Mouse (Mus musculus) G1E-ER4 (cell line): ENCODE measurements at regions not wholly inside any gene's neighbourhood (a gene's known extent, or its start where the extent isn't known, plus 50 kb on each side); places are given as distances from the start of the nearest gene placed in this dataset.

Experiments used
- GATA1 ChIP-seq: IDR thresholded peaks from one replicate; pipeline ENCODE4 v1.8.0; 2012; ENCODE audit warnings: low read length, inconsistent platforms

DNA sequence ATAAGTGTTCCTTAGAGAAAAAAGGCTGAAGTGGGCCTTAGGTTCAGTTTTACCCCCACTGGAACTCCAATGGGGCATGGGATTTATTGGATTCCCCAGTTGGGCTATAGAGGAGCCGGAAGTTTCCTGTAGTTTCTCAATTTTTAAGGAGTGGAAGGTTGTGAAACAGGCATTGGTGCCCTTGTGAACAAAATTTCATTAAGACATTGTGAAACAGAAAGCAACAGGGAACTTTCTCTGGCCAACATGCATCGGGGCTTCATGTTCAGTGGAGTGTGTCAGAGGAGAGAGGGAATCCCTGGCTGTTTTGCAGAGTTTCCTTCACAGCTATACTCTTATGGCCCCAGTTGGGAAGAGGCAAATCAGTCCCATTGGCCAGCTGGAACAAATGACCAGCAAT, 441.6 kb upstream of the A1bg start:
- TF ChIP-seq GATA1: no peak

- TF ChIP-seq GATA1: no peak
These were observed 438.4 kb upstream of the A1bg start for GRCm38 (mm10) chr15:61361254-61361653.

DNA sequence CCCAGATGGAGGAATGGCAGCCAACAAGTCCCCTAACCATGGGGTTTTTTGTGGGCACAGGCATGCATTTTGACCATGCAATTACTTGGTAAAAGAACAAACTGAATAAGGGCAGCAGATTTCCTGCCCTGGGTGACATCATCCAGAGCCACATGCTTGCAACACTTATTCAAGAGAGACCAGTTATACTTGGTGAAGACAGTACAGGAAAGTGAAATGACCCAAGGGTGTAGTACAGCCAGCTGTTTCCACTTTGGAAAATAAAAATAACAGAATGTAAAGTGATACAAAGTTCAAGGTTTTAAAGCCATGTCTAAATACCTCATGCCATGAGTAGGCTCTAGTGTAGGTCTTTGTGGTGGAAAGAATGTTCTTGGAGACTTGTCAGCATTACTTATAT, 432.5 kb upstream of the A1bg start:
- no peak for TF ChIP-seq GATA1

DNA sequence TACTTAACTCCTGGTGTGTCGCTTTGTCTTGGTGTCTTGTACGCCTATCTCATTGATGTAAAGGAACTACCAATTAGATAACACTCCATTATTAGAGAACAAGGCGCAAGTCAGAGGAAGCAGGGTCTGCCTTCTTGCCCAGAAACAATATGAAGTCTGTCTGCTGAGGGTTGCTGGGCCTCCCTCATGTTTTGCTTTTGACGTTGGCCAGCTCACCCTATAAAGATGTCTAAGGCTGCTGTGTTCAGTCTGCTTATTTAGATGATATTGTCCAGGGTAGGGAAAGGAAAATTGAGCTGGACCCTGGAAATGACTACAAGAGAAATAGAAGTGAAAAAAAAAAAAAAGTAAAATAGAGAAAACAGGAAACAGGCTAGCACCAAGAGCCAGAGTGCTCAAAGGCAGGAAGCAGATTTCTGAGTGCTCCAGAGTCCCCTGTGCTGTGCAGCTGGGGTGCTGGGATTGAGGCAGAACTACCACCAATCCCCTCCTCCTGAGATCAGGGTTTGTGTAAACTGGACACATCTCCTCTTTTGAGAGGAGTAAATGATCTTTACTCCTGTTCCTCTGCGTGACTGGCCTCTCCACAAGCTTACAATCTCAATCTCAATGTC, 429.0 kb upstream of the A1bg start:
- no peak for TF ChIP-seq GATA1

- no peak for TF ChIP-seq GATA1
These were observed 422.3 kb upstream of the A1bg start for GRCm38 (mm10) chr15:61345101-61345500.

- no peak for TF ChIP-seq GATA1
These were observed 419.8 kb upstream of the A1bg start for GRCm38 (mm10) chr15:61342618-61343017.

DNA sequence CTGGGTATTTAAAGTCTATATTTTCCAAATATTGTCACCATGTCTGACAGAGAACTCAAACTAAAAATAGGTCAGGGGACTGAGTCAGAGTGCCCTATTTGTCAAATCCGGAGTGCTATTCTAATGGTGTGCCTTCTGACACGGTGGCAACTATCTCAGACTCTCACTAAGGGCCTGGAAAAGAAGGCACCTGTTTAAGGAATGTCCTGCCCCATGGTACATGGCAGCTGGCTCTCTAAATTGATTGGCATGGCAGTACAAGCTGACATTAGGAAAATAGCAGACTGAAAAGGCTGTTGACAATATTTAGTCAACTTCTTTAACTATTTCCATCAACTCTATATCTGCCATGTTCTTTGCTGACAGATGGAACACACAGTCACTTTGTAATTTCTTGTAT, 405.1 kb upstream of the A1bg start:
- no peak for TF ChIP-seq GATA1

GRCm38 (mm10) chr15:61322243-61322642, 399.4 kb upstream of the A1bg start:
- TF ChIP-seq GATA1: no peak

GRCm38 (mm10) chr15:61309452-61310165, 386.8 kb upstream of the A1bg start:
- TF ChIP-seq GATA1: no peak

- TF ChIP-seq GATA1: no peak
These were observed 386.1 kb upstream of the A1bg start for GRCm38 (mm10) chr15:61308936-61309335.

DNA sequence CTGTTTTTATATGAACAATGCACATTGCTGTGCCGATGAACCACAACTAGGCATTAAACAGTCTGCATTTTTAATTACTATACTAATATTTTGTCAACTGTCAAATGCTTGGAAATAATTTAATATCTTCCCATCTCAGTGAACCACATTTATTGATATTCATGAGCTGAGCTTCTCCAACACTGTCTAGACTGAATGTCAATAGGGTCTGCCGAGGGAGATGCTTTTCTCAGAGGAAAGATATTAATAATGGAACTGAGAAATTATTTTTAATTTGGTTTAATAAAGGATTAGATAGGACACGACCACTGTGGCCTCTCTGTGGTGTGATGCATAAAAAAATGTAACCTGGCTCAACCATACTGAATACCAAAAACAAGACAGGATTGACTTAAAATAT, 381.7 kb upstream of the A1bg start:
- no peak for TF ChIP-seq GATA1

DNA sequence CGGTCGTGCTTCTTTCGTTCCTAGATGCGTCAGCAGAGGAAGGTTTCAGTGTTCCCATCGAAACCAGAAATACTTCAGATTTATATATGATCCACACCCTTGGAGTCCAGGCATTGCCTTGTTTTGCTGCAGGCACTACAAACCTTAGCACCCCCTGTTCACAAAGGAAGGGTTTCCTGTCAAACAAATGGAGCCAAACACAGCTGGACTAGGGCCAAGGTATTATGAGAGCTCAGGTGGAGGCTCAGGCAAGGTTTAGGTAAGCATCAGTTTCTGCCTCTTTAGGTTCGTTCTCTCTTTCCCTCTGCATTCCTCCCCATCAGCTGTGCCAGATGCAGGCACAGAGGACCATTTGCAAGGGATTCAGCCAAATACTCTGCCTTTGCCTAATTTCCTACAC, 377.0 kb upstream of the A1bg start:
- no peak for TF ChIP-seq GATA1

DNA sequence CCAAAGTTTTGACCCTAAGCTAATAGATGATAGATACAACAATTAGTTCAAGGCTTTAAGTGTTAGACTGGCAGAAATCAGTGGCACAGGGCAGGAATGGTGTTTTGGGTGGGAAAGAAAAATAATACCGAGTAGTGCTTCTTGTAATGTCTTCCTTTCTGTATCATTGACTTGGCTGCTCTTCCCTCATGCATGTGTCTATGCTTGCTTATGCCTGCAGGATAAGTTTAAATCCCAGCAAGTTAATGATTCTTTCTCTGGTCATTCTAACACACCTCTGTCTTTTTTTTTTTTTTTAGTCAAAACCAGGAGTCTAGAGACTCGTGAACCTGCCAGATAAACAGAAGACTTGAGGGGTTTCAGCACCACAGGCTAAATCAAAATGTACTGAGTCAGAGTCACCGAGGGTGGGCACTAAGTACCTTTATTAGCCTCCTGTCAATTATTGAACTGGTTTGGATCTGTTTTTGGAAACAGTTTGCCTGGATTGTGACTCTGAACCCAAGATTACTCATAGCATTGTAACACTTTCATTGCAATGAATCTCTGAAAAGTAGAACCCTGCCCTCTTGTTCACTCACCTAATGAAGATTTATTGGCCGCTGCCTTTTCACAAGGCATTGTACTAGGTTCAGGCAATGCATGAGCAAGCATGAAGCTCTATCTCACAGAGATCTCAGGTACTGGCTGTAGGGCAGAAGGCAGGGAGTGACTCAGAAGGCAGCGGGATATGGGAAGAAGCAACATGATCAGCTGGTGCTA, 374.8 kb upstream of the A1bg start:
- TF ChIP-seq GATA1: no peak

DNA sequence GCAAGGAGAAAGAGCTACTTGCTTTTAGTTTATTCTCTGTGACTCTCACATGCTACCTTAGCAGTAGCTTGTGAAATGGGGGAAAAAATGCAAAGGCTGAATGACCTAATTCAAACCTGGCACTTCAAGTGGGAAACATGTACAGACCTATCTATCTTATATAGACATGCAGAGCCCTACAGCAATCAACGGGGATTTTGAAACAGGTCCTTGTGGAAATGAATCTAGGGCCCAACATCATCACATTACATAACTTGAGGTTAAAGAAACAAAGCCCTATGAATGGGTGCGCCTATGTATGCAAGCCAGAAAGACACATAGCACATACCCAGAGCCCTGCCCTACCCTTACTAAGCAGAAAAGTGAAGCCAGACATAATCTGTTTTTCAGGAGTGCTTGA, 371.8 kb upstream of the A1bg start:
- TF ChIP-seq GATA1: no peak

- TF ChIP-seq GATA1: no peak
These were observed 371.3 kb upstream of the A1bg start for GRCm38 (mm10) chr15:61294131-61294530.

GRCm38 (mm10) chr15:61268766-61269165, 346.0 kb upstream of the A1bg start:
- no peak for TF ChIP-seq GATA1

DNA sequence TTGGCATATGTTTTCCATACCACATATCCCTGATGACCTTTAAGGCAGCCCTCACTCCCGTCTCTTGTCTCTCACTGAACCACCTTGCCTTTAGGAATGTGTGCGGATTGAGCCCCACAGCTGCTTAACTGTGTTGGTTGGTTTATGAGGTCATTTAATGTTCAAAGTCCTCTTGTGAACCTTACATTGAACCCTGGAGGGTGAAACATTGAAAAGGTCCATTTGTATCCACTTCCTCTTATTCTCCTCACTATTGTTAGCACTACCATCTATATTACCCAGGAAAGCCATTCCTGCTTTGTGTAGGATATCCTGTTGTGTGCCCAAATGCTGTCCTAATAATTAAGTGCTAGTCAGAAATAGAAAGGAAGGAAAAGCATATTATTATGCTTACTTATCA, 336.2 kb upstream of the A1bg start:
- TF ChIP-seq GATA1: no peak
